Mouse (Mus musculus): Measurements from ENCODE around the gene 5730409E04Rik. TPM values are rescaled to one million over a fixed set of nuclear protein-coding genes. Genes with fewer than 3 reads are reported as not detected.

The 5730409E04Rik gene
- polyA plus RNA-seq, 1 experiment, result 50.9 TPM

DNA sequence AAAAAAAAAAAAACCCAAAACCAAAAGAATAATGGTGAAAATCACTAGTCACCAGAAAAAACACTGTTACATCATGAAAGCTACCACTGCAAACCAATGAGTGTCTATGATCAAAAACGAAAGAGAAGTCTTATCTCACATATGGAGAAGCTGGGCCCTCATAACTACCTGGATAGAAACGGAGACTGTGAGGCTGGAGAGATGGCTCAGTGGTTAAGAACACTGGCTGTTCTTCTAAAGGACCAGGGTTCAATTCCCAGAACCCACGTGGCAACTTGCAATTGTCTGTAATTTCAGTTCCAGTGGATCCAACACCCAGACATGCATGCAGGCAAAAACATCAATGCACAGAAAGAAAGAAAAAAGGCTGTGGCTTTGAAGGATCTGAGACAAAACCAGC, 23.1 kb downstream of the 5730409E04Rik start:
- DNase-seq (ENCODE audit: extremely low spot score in 1 of 2, low spot score in 1 of 2), result no peak

GRCm38 (mm10) chr4:126636330-126636729, 26.7 kb downstream of the 5730409E04Rik start:
- no peak for DNase-seq (ENCODE audit: extremely low spot score in 1 of 2, low spot score in 1 of 2)

GRCm38 (mm10) chr4:126637446-126637845, 27.8 kb downstream of the 5730409E04Rik start:
- DNase-seq (ENCODE audit: extremely low spot score in 1 of 2, low spot score in 1 of 2), result no peak

GRCm38 (mm10) chr4:126639339-126639738, 29.7 kb downstream of the 5730409E04Rik start:
- no peak for DNase-seq (ENCODE audit: extremely low spot score in 1 of 2, low spot score in 1 of 2)

- DNase-seq (ENCODE audit: extremely low spot score in 1 of 2, low spot score in 1 of 2), result peak; percentile 35 to 72
These were observed 32.3 kb downstream of the 5730409E04Rik start for GRCm38 (mm10) chr4:126641901-126642300.

- no peak for DNase-seq (ENCODE audit: extremely low spot score in 1 of 2, low spot score in 1 of 2)
These were observed 34.2 kb downstream of the 5730409E04Rik start for GRCm38 (mm10) chr4:126643815-126644214.

- DNase-seq (ENCODE audit: extremely low spot score in 1 of 2, low spot score in 1 of 2), result no peak
These were observed 34.8 kb downstream of the 5730409E04Rik start for GRCm38 (mm10) chr4:126644333-126644963.

DNA sequence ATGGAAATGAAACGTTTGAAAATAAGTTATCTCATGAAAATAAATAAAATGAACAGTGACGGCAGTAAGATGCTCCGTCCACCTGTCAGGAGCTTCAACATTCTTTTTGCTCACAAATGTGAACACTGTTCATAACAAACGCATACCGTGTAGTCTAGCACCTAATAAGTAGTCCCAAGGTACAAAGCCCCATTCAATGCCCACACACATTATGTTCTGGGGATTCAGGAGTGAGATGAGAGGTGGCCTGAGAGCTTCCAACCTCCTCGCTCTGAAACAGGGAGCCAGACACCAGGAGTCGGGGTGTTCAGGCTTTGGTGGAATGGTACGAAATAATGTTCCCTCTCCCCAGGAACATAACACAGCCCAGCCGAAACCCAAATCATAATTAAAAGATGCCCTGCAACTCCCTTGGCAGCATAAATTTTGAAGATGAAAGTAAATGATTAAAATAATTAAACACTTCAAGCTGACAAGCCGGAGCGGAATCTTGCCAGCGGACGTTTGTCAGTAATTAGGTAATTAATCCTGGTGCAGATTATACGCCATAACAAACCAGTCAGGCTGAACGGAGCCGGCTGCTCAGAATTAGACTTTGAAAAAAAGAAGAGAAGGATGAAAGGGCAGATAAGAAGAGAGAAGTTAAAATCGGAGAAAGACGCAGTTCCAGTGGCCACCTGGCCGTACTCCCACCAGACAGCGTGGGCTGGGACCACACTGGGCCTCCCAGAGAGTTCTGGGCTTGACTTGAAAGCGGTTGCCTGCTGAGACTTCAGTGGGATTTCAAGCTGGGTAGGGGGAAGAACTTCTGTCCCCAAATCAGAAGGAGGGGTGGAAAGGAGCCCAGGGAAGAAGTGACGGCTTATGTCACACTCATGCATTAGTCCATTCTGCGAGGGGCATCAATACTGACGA, 38.6 kb downstream of the 5730409E04Rik start:
- no peak for DNase-seq (ENCODE audit: extremely low spot score in 1 of 2, low spot score in 1 of 2)

GRCm38 (mm10) chr4:126653148-126653547, 43.5 kb downstream of the 5730409E04Rik start:
- peak in 1 of 2 experiments; percentile 17 for DNase-seq (ENCODE audit: extremely low spot score in 1 of 2, low spot score in 1 of 2)

DNA sequence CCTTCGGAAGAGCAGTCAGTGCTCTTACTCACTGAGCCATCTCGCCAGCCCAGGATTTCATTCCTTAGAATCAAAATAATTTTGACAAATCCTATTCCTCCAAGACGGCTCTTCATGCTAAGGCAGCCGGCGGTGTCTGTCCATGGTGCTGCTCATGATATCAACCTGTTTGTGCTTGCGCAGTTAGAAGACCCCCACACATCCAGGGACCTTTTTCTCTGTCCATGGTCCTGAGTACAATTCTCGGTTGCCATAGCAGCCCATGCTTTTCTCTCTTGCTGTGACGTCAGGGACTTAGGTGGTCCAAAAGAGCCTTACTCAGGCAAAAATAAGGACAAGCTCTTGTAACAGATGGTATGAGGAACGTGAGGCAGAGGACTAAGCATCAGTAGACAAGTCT, 45.7 kb downstream of the 5730409E04Rik start:
- no peak for DNase-seq (ENCODE audit: extremely low spot score in 1 of 2, low spot score in 1 of 2)

DNA sequence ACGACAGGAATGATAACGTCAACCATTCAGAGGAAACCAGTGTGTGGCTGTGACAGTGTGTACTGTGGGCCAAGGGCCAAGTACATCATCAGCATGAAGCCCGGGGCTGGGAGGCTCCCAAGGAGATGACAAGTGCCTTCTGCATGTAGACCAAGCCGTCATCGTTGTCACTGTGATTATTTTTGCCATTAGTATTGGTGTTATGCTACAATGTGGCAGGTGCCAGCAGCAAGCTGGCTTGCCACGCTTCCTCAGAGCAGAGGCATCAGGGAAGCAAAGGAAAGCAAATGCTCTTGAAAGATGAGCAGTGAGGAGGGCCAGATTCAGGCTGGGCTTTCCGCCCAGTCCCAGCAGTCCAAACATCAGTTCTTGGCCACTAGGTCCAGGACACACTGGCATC, 51.6 kb downstream of the 5730409E04Rik start:
- DNase-seq (ENCODE audit: extremely low spot score in 1 of 2, low spot score in 1 of 2), result peak in 1 of 2 experiments; percentile 16

Other genes starting within 250 kb of the 5730409E04Rik start
- gene Ago3, start 180.3 kb upstream of the 5730409E04Rik start, polyA plus RNA-seq (2012; rRNA removed), result 10.9 and 11.5 TPM in 2 replicates
- gene Ago1, start 141.2 kb upstream of the 5730409E04Rik start, polyA plus RNA-seq (2012; rRNA removed), result 32.0 and 35.6 TPM in 2 replicates
- 6.4 and 6.8 TPM in 2 replicates for gene Ago4, start 76.3 kb upstream of the 5730409E04Rik start, polyA plus RNA-seq (2012; rRNA removed)
- 0.50 and 1.2 TPM in 2 replicates for gene Clspn, start 52.9 kb upstream of the 5730409E04Rik start, polyA plus RNA-seq (2012; rRNA removed)
- gene Psmb2, start 67.8 kb downstream of the 5730409E04Rik start, polyA plus RNA-seq (2012; rRNA removed), result 171 and 176 TPM in 2 replicates
- 0.04 TPM in 1 of 2 replicates, not detected in the other for gene Tfap2e, start 126.4 kb downstream of the 5730409E04Rik start, polyA plus RNA-seq (2012; rRNA removed)
- gene Ncdn, start 143.6 kb downstream of the 5730409E04Rik start, polyA plus RNA-seq (2012; rRNA removed), result 953 and 983 TPM in 2 replicates
- gene AU040320, start 143.7 kb downstream of the 5730409E04Rik start, polyA plus RNA-seq (2012; rRNA removed), result 50.5 and 53.4 TPM in 2 replicates